Mouse (Mus musculus) stomach, embryonic 15.5 days (tissue): ENCODE results near the gene Large1. TPM values are rescaled to one million over a fixed set of nuclear protein-coding genes. Genes with fewer than 3 reads are reported as not detected.
A peak's percentile ranks its signal among the peaks of the same experiment; 100 is the strongest.
"Not testable (repeated sequence)": the region's sequence is repeated elsewhere in the genome, so short reads cannot be mapped to it uniquely, and the experiment has no call there.

Experiments used
- ATAC-seq: fragments of 200-750 bp; cut with Nextera tagmentation; 2 replicates; pipeline ENCODE4 v1.8.0; 2017; ENCODE audit warnings: low read depth, moderate number of reproducible peaks, moderate TSS enrichment; ENCODE audit not compliant: insufficient read depth, low FRiP score
- H3K27ac ChIP-seq: fragments of 300-500 bp; sonication (generic); 2 replicates; pipeline ENCODE4 v1.5.1; 2015; ENCODE audit warnings: mild to moderate bottlenecking, inconsistent platforms
- H3K27me3 ChIP-seq: fragments of 300-500 bp; sonication (generic); replicated peaks from 2 replicates; pipeline ENCODE4 v1.6.1; 2015; ENCODE audit warnings: inconsistent platforms
- H3K36me3 ChIP-seq: fragments of 300-500 bp; sonication (generic); 2 replicates; pipeline ENCODE4 v1.6.1; 2015; ENCODE audit warnings: inconsistent platforms
- H3K4me1 ChIP-seq: fragments of 300-500 bp; sonication (generic); 2 replicates; pipeline ENCODE4 v1.6.1; 2015; ENCODE audit warnings: inconsistent platforms
- H3K4me2 ChIP-seq: fragments of 300-500 bp; sonication (generic); 2 replicates; pipeline ENCODE4 v1.6.1; 2015; ENCODE audit warnings: mild to moderate bottlenecking, inconsistent platforms
- H3K4me3 ChIP-seq: fragments of 300-500 bp; sonication (generic); replicated peaks from 2 replicates; pipeline ENCODE4 v1.5.1; 2015; ENCODE audit warnings: inconsistent platforms
- H3K9ac ChIP-seq: fragments of 300-500 bp; sonication (generic); 2 replicates; pipeline ENCODE4 v1.6.1; 2015; ENCODE audit warnings: inconsistent platforms
- H3K9me3 ChIP-seq: fragments of 300-500 bp; sonication (generic); 2 replicates; pipeline ENCODE4 v1.6.1; 2016; ENCODE audit warnings: inconsistent platforms
- WGBS: fragments of 180-500 bp; shearing (Covaris S2); methylation state at CpG from one replicate; pipeline ENCODE4 v1.1.7; 2015; 5-methylcytosine and 5-hydroxymethylcytosine counted together
- polyA plus RNA-seq: library from polyadenylated mRNA; unstranded; fragments of >200 nt; fragmentation: Nextera tagmentation; extraction: Ambion mirVana; gene quantifications from 2 replicates; pipeline ENCODE4 v1.2.1, GENCODE M21; 2015

Gene Large1
- polyA plus RNA-seq = 6.3 and 6.6 TPM in 2 replicates

DNA sequence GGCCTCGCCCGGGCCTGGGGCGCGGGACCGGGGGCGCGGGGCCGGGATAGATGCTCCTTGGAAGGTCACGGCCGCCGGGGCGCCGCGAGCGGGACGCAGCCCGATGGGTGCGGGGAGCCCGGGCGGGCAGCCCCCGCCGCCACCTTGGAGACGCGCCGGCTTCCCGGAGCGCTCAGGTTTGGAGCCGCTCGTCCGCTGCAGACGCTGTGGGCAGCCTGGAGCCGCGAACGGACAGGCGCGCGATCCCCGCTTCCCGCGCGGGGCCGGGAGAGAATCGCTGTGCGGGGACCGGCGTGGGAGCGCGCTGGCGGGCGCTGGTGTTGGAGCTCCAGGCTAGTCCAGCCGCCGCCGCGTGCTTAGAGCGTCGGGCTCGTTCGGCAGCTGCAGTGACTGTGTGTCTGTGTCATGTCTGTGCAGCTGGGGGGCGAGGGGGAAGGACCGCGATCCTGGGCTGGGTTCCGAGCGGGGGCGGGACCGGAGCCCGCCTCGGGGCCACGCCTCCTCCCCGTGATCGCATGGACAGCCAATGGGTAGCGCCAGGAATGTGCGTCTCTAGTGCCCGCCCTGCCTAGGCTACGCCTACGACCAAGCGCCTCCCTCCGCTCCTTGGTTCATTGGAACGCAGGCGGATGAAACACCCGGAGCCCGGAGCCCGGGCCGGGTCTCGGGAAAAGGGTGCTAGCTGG is at the start of gene Large1:
TSS of gene Large1 (minus strand) at position 433 of the 686 bp plus-strand sequence.
- peak within 1 kb of the TSS; percentile 83 for H3K9ac ChIP-seq
- H3K9me3 ChIP-seq = no peaks in the 10 kb centered on the region
- under 1% methylated on average over 63 of the region's 84 CpGs for WGBS
- H3K4me2 ChIP-seq = peak within 1 kb of the TSS; percentile 88
- H3K27ac ChIP-seq = peak within 1 kb of the TSS; percentile 93
- no peaks in the 10 kb centered on the region for H3K36me3 ChIP-seq
- ATAC-seq = peak; percentile 99
- H3K4me1 ChIP-seq = peaks cover 11% of the 10 kb centered on the region; the same call in 1 of the 2 replicates
- peak within 1 kb of the TSS; percentile 85 for H3K4me3 ChIP-seq
- no peaks in the 10 kb centered on the region for H3K27me3 ChIP-seq

- no peak for ATAC-seq
- H3K4me3 ChIP-seq = no peak overlapping the region
- H3K4me1 ChIP-seq = no peaks in the 10 kb centered on the region
- H3K36me3 ChIP-seq = no peaks in the 10 kb centered on the region
- H3K4me2 ChIP-seq = no peak overlapping the region
- H3K27me3 ChIP-seq = no peaks in the 10 kb centered on the region
- H3K9me3 ChIP-seq = no peaks in the 10 kb centered on the region
- 6% methylated on average over 1 of the region's 1 CpGs for WGBS
- no peak overlapping the region for H3K27ac ChIP-seq
- H3K9ac ChIP-seq = no peak overlapping the region
These were observed 47.0 kb upstream of the Large1 start for GRCm38 (mm10) chr8:73400343-73400742.

DNA sequence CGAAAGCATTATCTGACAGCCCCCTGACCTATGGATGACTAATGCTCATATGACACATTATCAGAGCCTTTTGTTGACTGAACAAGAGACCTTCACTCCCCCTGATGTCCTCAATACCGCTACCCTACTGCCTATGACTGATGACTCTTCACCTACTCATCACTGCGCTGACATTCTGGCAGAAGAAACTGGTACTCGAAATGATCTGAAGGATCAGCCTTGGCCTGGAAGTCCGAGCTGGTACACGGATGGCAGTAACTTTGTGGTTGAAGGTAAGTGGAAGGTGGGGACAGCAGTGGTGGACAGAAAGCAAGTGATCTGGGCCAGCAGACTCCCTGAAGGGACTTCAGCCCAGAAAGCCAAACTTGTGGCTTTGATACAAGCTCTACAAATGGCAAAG is 19.7 kb upstream of the Large1 start:
- H3K4me1 ChIP-seq, H3K27me3 ChIP-seq, H3K9me3 ChIP-seq, H3K4me3 ChIP-seq, H3K27ac ChIP-seq, ATAC-seq, H3K36me3 ChIP-seq, H3K4me2 ChIP-seq, H3K9ac ChIP-seq: not testable (repeated sequence)
- WGBS = 83% methylated on average over 6 of the region's 6 CpGs

- H3K9me3 ChIP-seq = no peaks in the 10 kb centered on the region
- no peaks in the 10 kb centered on the region for H3K27me3 ChIP-seq
- no peak overlapping the region for H3K4me3 ChIP-seq
- no peak for ATAC-seq
- no peak overlapping the region for H3K9ac ChIP-seq
- no peak overlapping the region for H3K4me2 ChIP-seq
- H3K4me1 ChIP-seq = peaks cover 11% of the 10 kb centered on the region; the same call in 1 of the 2 replicates
- no peak overlapping the region for H3K27ac ChIP-seq
- no peaks in the 10 kb centered on the region for H3K36me3 ChIP-seq
- WGBS = 13% methylated on average over 2 of the region's 2 CpGs
These were observed 2.6 kb upstream of the Large1 start for GRCm38 (mm10) chr8:73355979-73356378.

DNA sequence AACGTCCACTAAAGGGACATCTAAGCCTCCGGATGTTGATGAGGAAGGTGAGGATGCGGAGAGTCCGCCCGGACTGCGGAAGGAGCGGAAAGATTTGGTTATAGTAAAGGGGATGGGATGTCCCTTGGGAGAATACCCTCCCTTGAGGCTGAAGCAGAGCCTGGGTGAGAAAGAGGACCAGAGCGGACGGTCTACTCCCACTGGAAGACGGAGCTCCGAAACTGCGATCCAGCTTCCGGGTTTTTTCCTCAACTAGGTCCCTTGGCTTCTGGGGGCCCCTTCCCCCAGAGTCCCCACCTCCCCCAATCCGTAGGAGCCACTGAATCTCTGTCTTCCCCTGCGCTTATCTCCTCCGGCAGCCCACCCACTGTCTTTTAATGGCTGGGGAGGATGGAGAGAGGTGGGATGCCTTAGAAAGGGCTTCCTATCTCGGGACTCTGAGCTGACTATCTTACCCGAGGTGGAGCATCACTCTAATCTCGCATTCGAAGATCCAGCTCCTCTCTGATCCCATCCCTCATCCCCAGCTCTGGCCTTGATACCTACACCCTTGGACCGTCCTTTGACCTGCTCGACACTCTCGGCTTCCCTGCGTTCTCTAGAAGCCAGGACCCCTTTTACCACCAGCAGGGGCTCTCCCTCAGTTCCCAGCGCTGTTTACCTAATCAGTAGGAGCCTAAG is 1.0 kb upstream of the Large1 start:
- under 1% methylated on average over 25 of the region's 25 CpGs for WGBS
- Histone ChIP-seq H3K4me2 (peak overlapping the region; percentile 88), H3K9me3 (no peaks in the 10 kb centered on the region), H3K27ac (peak overlapping the region; percentile 81), H3K4me3 (peak overlapping the region; percentile 85), H3K4me1 (peaks cover 11% of the 10 kb centered on the region; the same call in 1 of the 2 replicates), H3K9ac (peak overlapping the region; percentile 43), H3K36me3 (no peaks in the 10 kb centered on the region), H3K27me3 (no peaks in the 10 kb centered on the region)
- no peak for ATAC-seq

- peak overlapping the region; percentile 85 for H3K4me3 ChIP-seq
- under 1% methylated on average over 16 of the region's 16 CpGs for WGBS
- no peaks in the 10 kb centered on the region for H3K36me3 ChIP-seq
- peak overlapping the region; percentile 81 for H3K27ac ChIP-seq
- H3K9me3 ChIP-seq = no peaks in the 10 kb centered on the region
- H3K4me1 ChIP-seq = peaks cover 11% of the 10 kb centered on the region; the same call in 1 of the 2 replicates
- ATAC-seq = peak; percentile 43
- no peaks in the 10 kb centered on the region for H3K27me3 ChIP-seq
- H3K9ac ChIP-seq = peak overlapping the region; percentile 43
- peak overlapping the region; percentile 88 for H3K4me2 ChIP-seq
These were observed 447 bp upstream of the Large1 start for GRCm38 (mm10) chr8:73353794-73354179.

GRCm38 (mm10) chr8:73352301-73353107 is 836 bp downstream of the Large1 start:
- WGBS = 0% methylated on average over 46 of the region's 56 CpGs

GRCm38 (mm10) chr8:73350366-73350765 is 3.0 kb downstream of the Large1 start:
- ATAC-seq = no peak
- Histone ChIP-seq H3K4me3 (no peak overlapping the region), H3K4me1 (peaks cover 11% of the 10 kb centered on the region; the same call in 1 of the 2 replicates), H3K27ac (no peak overlapping the region), H3K36me3 (no peaks in the 10 kb centered on the region), H3K27me3 (no peaks in the 10 kb centered on the region), H3K9ac (no peak overlapping the region), H3K9me3 (no peaks in the 10 kb centered on the region), H3K4me2 (0 out of 2 replicates have a peak overlapping the region, but pooled peaks have one; percentile 30)
- 12% methylated on average over 2 of the region's 2 CpGs for WGBS

More at GRCm38 (mm10) chr8:73352301-73353107, 836 bp downstream of the Large1 start:
- peak overlapping the region; percentile 83 for H3K9ac ChIP-seq
- no peaks in the 10 kb centered on the region for H3K36me3 ChIP-seq
- H3K4me3 ChIP-seq = peak overlapping the region; percentile 85
- H3K27ac ChIP-seq = peak overlapping the region; percentile 93
- peak; percentile 24 for ATAC-seq
- H3K27me3 ChIP-seq = no peaks in the 10 kb centered on the region
- H3K9me3 ChIP-seq = no peaks in the 10 kb centered on the region
- peak overlapping the region; percentile 78 for H3K4me2 ChIP-seq
- peaks cover 11% of the 10 kb centered on the region; the same call in 1 of the 2 replicates for H3K4me1 ChIP-seq

GRCm38 (mm10) chr8:73342761-73343395 is 10.5 kb downstream of the Large1 start:
- no peak overlapping the region for H3K4me3 ChIP-seq
- H3K27me3 ChIP-seq = no peaks in the 10 kb centered on the region
- no peaks in the 10 kb centered on the region for H3K36me3 ChIP-seq
- H3K4me1 ChIP-seq = peaks cover 8% of the 10 kb centered on the region; the same call in 1 of the 2 replicates
- H3K9ac ChIP-seq = no peak overlapping the region
- WGBS = 36% methylated on average over 3 of the region's 3 CpGs
- ATAC-seq = peak; percentile 68
- no peak overlapping the region for H3K4me2 ChIP-seq
- H3K9me3 ChIP-seq = no peaks in the 10 kb centered on the region
- peak overlapping the region; percentile 23; the same call in 1 of the 2 replicates for H3K27ac ChIP-seq

GRCm38 (mm10) chr8:73336845-73337244 is 16.5 kb downstream of the Large1 start:
- Histone ChIP-seq H3K4me1 (no peaks in the 10 kb centered on the region), H3K27me3 (no peaks in the 10 kb centered on the region), H3K4me2 (no peak overlapping the region), H3K27ac (no peak overlapping the region), H3K36me3 (no peaks in the 10 kb centered on the region; the same call in 1 of the 2 replicates), H3K9ac (no peak overlapping the region), H3K9me3 (no peaks in the 10 kb centered on the region), H3K4me3 (no peak overlapping the region)
- 59% methylated on average over 1 of the region's 1 CpGs for WGBS
- no peak for ATAC-seq

DNA sequence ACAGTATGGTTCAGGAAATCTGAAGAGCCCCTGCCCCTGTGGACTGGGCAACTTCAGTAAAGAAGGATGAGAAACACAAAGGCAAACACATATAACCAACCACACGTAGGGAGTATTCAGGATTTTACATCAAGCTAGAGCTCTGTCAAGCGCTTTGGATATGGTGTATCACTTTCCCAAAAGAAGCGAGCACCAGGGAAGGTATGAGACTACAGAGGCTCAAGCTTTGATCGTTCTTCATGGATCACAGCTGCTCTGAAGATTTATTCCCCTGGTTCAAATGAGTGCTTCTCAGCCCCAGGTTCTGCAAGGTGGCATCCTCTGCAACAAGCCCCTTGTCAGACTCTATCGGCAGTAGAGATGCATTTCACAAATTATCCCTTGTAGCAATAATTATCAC is 24.2 kb downstream of the Large1 start:
- H3K4me2 ChIP-seq = no peak overlapping the region
- H3K27me3 ChIP-seq = no peaks in the 10 kb centered on the region
- no peak overlapping the region for H3K9ac ChIP-seq
- 83% methylated on average over 5 of the region's 5 CpGs for WGBS
- no peaks in the 10 kb centered on the region; the same call in 1 of the 2 replicates for H3K36me3 ChIP-seq
- no peaks in the 10 kb centered on the region for H3K4me1 ChIP-seq
- no peak overlapping the region for H3K4me3 ChIP-seq
- no peak for ATAC-seq
- no peak overlapping the region for H3K27ac ChIP-seq
- H3K9me3 ChIP-seq = no peaks in the 10 kb centered on the region
